Mouse (Mus musculus) CD4-positive, CD25-positive, alpha-beta regulatory T cell, adult 4 months (primary cell): ENCODE measurements around the gene Hist2h3b. TPM values are rescaled to one million over a fixed set of nuclear protein-coding genes. Genes with fewer than 3 reads are reported as not detected.
A peak's percentile ranks its signal among the peaks of the same experiment; 100 is the strongest.
"Not testable (repeated sequence)": the region's sequence is repeated elsewhere in the genome, so short reads cannot be mapped to it uniquely, and the experiment has no call there.

Source experiments
- ATAC-seq: one replicate; pipeline ENCODE4 v1.8.0; 2017
- polyA plus RNA-seq, 2 experiments: library from polyadenylated mRNA; unstranded; fragments of 100-300 nt; shearing (Covaris generic); gene quantifications; one replicate each; pipeline ENCODE4 v1.2.1; 2017

The Hist2h3b gene
- polyA plus RNA-seq: 1 to 10 TPM; 7.4 to 9.9 TPM

DNA sequence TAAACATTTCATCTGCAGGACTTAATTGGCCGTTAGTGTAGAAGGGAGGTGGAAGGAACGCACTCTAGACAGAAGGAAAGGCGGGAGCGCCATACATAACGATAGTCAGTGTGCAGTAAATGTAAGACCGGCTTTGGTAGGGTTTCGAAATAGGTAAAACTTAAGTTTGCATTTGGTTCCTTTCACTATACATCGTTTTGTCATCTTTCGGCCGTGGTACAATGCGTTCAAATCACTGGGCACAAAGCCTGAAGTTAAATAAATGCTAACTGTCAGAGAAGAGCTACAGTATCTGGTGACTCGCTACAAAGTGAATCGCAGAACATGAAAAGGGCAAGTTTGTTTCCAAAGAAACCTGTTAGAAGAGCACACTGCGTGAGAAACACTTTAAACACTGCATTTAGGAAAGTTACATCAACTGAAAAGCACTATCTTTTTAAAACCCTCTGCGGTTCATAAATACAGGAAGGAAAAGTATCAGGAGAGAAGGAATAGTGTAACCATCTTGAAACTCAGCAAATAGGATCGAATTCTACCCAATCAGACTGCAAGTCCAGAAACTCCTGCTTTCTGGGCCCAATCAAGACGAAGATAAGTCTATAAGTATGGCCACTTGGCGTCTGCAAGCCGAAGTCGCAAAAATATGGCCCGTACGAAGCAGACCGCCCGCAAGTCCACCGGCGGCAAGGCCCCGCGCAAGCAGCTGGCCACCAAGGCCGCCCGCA lies at the start of gene Hist2h3b:
Gene Hist2h3b (plus strand): TSS at position 604 of the 725 bp plus-strand sequence.
- peak; percentile 38 for ATAC-seq

DNA sequence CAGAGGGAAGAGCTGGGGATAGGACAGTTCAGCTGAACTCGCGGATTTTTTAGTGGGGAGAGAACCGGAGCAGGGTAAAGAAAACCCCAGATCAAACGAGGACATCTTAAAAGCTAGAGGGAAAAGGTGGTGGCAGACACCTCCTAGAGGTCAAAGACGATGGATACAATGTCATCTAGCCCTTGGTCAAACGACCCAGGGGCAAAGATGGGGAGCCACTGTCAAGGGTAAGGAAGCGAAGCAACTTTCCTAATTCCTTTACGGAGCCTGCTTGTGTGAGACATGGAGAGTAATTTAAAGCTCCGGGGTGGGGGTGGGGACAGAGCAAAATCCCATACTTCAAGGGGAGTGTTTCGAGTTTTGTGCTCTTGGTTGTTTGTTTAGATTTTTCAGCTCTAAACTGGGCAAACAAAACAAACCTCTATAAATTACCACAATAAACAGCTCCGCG lies 49.2 kb upstream of the Hist2h3b start:
- ATAC-seq: peak; percentile 9

DNA sequence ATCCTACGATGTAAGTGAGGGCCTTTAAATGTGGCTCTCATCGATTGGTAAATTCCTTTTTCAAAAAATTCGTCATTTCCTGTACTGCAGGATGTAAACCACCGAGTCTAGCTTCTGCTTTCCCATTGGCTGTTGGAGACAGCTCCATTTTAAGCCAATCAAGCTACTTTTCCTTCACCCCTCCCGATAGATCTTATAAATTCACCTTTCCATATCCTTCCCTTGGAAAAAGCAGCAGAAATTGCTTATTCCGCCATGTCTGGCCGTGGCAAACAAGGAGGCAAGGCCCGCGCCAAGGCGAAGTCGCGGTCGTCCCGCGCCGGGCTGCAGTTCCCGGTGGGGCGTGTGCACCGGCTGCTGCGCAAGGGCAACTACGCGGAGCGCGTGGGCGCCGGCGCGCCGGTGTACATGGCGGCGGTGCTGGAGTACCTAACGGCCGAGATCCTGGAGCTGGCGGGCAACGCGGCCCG lies 48.8 kb upstream of the Hist2h3b start, which contains the start of the genes Bola1 and Hist2h2ab:
Gene Bola1 (minus strand): TSS at position 49 of the 470 bp plus-strand sequence.
Gene Hist2h2ab (plus strand): TSS at position 205 of the 470 bp plus-strand sequence.
- peak; percentile 71 for ATAC-seq

DNA sequence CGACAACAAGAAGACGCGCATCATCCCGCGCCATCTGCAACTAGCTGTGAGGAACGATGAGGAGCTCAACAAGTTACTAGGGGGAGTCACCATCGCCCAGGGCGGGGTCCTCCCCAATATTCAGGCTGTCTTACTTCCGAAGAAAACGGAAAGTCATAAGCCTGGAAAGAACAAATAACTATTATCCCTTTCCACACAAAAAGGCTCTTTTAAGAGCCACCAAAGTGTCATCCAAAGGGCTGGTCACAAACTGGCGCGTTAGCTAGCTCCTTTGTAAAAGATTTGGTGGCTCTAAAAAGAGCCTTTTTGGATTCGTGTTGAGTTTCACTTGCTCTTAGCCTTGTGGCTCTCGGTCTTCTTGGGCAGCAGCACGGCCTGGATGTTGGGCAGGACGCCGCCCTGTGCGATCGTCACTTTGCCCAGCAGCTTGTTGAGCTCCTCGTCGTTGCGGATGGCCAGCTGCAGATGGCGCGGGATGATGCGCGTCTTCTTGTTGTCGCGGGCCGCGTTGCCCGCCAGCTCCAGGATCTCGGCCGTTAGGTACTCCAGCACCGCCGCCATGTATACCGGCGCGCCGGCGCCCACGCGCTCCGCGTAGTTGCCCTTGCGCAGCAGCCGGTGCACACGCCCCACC lies 48.2 kb upstream of the Hist2h3b start:
- ATAC-seq: not testable (repeated sequence)

DNA sequence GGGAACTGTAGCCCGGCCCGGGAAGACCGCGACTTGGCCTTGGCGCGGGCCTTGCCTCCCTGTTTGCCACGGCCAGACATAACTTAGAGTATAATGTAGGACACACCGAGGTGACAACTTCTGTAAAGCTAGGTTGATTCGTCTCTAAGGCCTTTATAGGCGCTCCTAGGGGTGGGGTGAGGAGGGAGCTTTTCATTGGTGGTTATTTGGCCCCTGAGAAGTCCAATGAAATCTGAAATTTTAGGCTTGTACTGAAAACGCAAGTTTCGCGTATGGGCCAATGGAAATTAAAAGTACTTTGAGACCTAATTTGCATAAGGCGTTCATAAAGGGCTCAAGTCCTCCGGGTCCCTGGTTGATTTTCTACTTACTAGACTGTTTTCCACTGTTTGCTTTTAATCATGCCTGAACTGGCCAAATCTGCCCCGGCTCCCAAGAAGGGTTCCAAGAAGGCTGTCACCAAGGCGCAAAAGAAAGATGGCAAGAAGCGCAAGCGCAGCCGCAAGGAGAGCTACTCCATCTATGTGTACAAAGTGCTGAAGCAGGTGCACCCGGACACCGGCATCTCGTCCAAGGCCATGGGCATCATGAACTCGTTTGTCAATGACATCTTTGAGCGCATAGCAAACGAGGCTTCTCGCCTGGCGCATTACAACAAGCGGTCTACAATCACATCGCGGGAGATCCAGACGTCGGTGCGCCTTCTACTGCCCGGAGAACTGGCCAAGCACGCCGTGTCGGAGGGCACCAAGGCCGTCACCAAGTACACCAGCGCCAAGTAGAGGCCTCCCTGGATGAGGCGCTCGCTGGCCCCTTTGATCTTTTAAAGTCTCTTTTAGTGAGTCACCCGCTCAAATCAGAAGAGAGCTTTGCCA lies 47.5 kb upstream of the Hist2h3b start, which contains the start of the genes Hist2h2ac and Hist2h2be:
Gene Hist2h2ac (minus strand): TSS at position 116 of the 875 bp plus-strand sequence.
Gene Hist2h2be (plus strand): TSS at position 355 of the 875 bp plus-strand sequence.
- peak; percentile 75 for ATAC-seq

DNA sequence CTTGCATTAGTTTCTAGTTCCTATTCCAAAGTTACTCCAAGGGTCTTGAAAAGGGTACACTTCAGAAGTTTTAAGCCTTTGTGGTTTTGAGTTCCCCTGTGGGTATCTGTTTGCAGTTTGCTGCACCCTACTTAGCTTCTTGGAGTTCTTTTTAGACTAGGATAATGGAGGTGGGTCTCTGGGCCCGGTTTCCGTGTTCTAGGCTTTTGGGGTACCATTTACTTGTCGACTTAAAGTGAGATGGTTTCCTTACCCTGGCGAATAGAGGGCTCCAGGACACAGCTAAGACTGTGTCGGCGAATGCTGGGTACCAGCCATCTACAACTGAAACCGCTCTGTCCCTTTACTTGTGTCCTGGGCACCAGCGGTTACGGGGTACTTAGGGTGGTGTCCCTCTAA lies 46.8 kb upstream of the Hist2h3b start:
- no peak for ATAC-seq

DNA sequence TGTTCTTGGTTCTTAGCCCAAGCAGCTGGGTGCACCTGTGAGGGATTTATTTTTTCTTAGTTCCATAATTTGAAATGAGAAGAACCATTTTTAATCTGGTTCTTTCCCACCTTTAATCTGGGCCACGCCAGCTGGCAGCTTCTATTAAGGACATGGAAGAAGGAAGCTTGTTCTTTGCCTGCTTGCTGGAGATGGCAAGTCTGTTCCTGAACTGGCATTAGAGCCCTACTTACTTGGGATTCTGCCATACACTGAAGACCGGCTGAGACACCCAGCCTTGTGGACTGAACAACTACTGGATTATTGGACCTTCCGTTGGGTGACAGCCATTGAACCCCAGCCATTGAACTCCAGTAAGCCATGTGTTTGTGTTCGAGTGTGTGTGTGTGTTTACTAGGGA lies 45.7 kb upstream of the Hist2h3b start:
- no peak for ATAC-seq

DNA sequence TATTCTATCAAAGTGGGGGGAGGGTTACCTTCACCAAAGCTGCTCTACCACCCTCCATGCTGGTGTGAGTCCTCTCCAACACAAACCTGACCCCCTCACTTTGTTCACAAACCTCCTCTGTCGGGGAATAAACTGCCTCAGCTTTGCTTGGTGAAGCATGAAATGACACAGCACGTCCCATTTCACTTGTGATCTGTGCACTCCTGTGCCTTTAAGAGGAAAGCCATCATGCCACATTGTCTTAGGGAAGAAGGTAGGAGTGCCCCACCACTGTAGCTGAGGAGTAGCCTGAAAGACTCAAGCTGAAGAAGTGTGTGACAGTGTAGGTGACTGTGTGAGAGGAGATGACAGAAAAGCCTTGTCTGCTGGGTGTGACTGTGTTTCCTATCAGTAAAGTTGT lies 43.0 kb upstream of the Hist2h3b start:
- ATAC-seq: no peak

DNA sequence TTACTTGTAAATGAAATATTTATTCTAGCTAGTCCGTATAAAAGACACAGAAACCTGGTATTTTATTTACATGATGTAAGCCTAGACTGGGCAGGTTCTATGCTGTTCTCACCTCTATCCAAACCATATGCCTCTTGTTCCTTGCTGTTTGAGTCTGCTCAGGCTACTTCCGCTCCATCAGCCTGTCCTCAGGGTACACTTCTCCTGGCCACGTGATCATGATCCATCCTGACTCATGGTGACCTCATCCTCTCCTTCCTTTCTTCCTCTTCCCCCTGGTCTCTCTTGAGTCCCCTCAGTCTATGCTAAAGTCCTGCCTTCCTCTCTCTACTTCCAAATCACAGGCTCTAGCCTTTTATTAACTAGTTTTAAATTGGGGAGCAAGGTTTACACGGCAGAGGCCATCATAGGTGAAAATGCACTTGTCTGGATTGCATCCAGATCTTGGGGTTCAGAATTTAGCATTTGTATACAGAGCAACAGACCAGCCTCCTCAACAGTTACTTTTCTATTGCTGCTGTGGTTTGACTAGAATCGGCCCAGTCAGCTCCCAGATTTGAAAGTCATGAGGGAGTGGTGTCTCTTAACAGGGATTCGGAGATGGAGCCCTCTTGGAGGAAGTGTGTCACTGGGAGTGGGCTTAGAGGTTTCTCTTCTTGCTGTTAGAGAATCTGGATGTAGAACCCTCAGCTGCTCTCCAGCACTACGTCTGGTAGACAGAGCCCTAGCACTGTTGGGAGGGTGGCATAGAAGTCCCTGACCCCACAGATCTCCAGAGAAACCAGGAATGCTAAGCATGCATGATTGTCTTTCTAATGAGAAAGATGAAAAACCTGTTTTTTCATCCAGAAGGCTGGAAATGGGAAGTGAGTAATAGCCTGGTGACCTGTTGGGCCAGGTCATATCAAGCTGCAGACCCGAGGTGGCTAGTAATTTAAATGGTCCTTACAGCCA lies 41.5 kb upstream of the Hist2h3b start:
- ATAC-seq: no peak

DNA sequence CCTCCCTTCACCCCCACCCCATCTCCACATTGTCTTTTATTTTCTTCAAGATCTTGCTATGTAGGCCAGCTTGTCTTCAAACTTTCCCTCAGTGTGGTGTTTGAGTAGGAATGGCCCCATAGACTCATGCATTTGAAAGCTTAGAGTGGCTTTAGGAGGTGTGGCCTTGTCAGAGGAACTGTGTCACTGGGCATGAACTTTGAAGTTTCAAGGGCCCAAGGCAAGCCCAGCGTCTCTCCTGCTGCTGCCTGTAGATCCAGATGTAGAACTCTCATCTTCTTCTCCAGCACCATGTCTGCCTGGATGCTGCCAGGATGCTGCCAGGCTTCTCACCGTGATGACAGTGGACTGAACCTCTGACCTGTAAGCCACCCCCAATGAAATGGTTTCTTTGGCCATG lies 39.6 kb upstream of the Hist2h3b start:
- no peak for ATAC-seq

DNA sequence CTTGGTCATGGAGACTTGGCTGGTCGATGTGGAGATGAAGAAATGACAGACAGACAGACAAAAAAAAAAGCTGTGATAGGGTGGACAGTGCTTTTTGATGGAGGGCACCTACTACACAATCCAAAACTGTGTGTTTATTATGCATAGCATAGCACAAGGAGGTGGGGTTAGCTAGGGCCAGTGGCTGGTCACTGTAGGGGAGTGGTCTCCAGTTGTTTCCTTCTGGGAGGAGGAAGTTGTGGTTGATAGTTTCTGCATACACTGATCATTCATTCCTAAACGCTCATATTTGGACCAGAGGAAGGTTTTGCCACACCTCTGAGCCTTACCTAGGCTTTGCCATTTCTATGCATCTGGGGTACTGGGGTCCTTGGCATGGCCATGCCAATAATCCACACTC lies 38.0 kb upstream of the Hist2h3b start:
- ATAC-seq: no peak

DNA sequence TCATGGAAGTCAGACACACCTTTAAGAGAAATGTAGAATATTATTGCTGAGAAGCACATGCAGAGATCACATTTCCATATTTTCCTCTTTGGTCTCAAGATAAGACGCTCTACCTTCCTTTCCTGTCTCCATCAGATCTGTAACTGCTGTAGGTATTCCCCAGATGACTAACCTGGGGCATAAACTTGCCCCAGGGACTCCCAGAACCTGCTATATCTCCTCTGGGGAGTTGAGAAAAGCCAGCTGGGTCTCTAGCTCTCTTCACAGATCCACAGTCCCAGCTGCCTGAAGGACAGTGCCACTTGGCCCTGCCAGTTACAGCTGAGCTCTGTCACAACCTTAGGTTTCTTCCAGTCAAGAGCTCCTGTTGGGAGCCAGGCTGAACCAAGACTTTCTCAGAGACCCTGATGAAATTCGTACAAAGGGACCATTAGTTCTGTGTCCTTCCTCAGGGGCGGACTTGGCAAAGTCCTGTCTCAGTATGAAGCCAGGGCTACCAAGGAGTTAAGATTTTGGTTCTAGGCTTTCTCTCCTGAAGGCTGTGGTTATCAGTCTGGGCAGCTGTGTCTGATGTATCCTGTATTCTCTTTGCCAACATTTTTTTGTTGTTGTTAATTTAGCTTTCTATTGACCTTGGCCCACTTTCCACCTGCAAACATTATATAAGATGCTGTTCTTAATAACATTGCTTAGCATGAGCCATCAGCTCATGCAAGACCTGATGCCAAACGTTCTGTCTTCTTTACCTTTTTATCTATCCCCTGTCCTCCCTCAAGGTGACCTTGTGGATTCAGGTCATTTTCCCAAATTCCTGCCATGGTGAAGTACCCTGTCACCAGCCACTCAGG lies 37.3 kb upstream of the Hist2h3b start:
- ATAC-seq: no peak

DNA sequence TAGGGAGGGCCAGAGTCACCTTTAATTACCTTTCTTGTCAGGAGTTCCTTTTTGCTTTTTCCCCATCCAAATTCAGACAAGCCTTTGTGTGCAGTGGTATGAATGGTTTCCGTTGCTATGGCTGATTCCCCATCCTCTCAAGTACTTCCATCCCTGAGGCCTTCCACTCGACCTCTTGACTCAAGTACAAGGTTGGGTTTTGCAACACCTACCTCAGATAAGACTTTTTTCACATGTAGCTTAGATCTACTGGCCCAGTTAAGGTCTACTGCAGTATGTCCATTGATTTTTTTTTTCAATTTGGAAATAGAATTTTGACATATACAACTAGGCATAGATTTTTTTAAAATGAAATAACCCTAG lies 36.7 kb upstream of the Hist2h3b start:
- ATAC-seq: no peak

DNA sequence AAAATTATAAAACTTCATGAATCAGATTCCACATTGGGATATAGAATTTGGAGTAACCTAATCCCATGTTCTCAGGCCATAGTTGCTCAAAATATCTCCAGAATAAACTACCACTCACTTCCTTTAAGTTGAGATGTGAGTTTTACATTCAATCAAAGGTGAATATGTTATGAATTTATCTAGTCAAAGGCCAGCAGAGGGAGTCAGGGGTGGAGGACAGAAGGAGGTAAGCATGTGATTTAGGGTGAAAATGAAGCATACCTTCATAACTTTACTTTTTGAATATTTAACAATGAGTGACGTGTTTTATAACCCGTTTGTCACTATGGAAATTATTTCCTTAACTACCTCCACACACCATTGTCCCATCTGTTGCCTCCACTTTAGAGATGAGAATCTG lies 33.5 kb upstream of the Hist2h3b start:
- no peak for ATAC-seq

DNA sequence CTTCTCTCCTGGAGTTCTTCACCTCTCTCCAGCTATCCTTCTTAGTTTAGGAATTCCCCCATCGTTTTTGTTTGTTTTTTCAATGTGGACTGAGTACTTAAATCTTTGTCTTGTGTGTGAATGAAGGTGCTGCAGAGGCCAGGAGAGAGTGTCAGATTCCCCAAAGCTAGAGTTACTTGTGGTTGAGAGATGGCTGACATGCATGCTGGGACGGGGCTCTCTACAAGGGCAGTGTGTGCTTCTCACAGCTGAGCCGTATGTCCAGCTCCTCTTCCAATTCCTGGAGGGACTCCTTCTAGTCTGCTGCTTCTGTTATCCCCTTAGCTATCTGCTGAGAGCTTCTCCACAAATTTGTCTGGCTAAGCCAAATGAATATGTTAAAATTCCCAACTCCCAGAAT lies 32.6 kb upstream of the Hist2h3b start:
- no peak for ATAC-seq

DNA sequence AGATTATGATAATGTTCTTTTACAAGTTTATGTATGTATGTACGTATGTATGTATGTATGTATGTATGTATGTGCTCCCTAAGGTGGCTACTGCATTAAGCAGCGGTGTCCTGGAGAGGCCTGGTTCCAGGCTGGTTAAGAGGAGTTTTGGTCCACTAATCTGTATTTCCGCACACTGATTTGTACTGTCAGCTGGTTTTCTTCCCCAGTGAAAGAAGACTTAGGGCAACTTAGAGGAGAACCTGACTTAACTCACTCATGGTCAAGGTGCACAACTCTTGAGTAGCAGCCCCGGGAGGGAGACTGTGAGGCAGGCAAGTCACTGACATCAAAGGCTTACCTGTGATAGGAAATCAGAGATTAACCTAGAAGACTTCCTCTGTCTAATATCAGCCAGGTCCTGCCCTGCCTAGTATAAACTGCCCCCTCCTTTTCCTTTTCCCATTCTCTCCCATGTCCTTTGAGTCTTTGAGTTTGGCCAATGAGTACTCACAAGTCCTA lies 31.6 kb upstream of the Hist2h3b start:
- no peak for ATAC-seq

DNA sequence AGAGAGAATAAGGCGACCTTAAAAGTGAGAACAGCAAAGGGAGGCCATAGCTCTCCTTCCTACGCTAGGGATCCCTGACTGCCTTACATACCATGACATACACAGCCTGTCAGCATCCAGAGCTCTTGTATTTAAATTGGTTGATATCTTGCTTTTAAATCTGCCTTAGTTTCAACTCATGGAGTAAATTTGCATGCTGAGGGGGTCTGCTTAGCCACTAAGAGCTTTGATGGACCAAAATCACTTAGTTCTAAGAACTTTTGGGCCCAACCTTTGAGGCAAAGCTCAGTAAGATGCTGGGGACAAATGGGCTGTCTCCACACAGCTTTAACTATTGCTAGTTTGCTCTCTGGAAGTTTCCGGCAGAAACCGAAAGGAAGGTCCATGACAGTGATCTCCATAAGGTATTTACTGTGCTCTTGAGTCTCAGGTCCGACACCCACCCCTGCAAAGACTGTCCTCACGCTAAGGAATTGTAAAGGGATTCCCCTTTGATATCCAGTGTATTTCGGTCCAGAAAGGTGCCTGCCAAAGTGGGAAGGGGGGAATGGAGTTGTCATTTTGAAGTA lies 31.0 kb upstream of the Hist2h3b start:
- no peak for ATAC-seq

DNA sequence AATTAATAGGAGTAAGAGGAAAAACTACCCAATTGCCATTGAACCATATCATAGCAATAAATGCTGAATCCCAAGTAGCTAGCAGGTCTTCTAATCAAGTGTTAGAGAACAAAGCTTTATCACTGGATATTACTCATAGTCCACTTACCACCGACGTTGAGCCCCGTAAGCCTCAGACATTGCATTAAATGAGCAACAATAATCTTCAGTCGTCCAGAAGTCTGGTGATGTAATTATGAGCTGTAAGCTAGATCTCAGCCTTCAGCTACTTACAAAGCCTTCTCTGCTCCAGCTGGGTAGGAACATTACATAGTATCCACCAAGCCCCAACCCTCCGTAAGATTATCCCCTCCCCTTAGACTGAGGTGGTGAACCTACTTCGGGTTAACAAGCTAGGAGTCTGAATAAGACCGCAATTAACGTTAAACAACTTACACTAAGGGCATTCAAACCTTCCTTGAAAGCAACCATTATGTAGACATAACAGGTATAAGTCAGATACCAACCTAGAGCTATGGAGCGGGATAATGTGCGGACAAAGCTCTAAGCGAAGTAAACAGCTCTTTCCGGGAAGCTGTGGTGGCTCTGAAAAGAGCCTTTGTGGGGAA lies 30.4 kb upstream of the Hist2h3b start:
- no peak for ATAC-seq

DNA sequence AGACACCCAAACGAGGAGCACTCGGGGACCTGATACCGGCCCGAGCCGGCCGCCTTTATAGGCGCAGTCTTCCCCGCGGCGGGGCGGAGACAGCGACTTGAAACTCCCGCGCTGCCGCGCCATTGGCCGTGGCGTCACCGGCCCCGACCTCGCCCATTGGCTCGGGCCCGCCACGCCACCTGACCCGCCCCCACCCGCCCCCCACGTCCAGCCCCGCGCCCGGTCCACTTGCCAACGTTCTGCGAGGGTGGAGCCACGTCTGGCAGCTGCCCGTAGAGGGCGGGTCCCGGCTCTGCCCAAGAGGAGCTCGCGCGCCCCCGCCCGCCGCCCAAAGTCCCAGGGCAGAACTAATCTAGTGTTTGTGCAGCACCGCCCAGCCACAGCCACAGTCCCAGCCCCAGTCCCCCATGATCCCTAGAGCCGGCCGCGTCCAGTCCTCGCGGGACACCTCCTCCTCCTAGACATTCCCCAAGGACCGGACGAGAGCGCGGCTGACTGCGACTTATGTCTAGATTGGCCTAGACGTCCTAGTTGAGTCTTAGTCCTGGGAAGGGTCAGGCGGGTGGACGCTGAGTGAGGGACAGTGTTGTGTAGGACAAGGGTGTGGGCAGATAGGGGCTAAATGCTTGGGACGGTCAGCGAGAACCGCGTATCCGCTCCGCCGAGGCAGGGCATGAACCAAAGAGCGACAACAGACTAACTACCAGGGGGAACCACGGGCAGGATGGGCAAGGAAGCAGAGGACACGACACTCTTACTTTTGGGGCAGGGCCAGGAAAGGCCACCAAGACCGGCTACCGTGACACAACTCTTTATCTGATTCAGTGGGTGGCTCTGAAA lies 29.3 kb upstream of the Hist2h3b start, which contains the start of gene Hist2h3c2:
Gene Hist2h3c2 (minus strand): TSS at position 174 of the 840 bp plus-strand sequence.
- peak; percentile 64 for ATAC-seq
